Mouse (Mus musculus) cerebellum, postnatal 25 days (tissue): ENCODE data around the gene Rpl29.

Experiments used
- DNase-seq, 2 experiments: peaks; one replicate each; pipeline ENCODE4 v3.0.0; 2021; ENCODE audit warnings: mixed read lengths in 2 of 2

Gene Rpl29

GRCm38 (mm10) chr9:106429221-106430014 lies at the start of gene Rpl29:
TSS of gene Rpl29 (plus strand) at chr9:106429454.
- DNase-seq, result peak; percentile 95

GRCm38 (mm10) chr9:106386181-106386864 lies 42.9 kb upstream of the Rpl29 start:
- DNase-seq, result no peak

- no peak for DNase-seq
Observed at GRCm38 (mm10) chr9:106392828-106393527, 36.3 kb upstream of the Rpl29 start.

GRCm38 (mm10) chr9:106393548-106393947 lies 35.7 kb upstream of the Rpl29 start:
- no peak for DNase-seq

GRCm38 (mm10) chr9:106394649-106395602 lies 34.3 kb upstream of the Rpl29 start:
- DNase-seq, result no peak

GRCm38 (mm10) chr9:106397733-106398132 lies 31.5 kb upstream of the Rpl29 start:
- DNase-seq, result no peak

GRCm38 (mm10) chr9:106398667-106399311 lies 30.5 kb upstream of the Rpl29 start:
- DNase-seq, result no peak

- DNase-seq, result no peak
Observed at GRCm38 (mm10) chr9:106399808-106400207, 29.4 kb upstream of the Rpl29 start.

GRCm38 (mm10) chr9:106402149-106402548 lies 27.1 kb upstream of the Rpl29 start:
- no peak for DNase-seq

- DNase-seq, result no peak
Observed at GRCm38 (mm10) chr9:106402607-106403375, 26.5 kb upstream of the Rpl29 start.

GRCm38 (mm10) chr9:106405275-106405674 lies 24.0 kb upstream of the Rpl29 start:
- DNase-seq, result peak in 1 of 2 experiments; percentile 38

- no peak for DNase-seq
Observed at GRCm38 (mm10) chr9:106406443-106407078, 22.7 kb upstream of the Rpl29 start.

GRCm38 (mm10) chr9:106409096-106409495 lies 20.2 kb upstream of the Rpl29 start:
- DNase-seq, result no peak

GRCm38 (mm10) chr9:106410086-106410650 lies 19.1 kb upstream of the Rpl29 start:
- peak; percentile 34 to 54 for DNase-seq

GRCm38 (mm10) chr9:106411091-106411594 lies 18.1 kb upstream of the Rpl29 start:
- DNase-seq, result no peak

GRCm38 (mm10) chr9:106411729-106412128 lies 17.5 kb upstream of the Rpl29 start:
- no peak for DNase-seq

GRCm38 (mm10) chr9:106412210-106412609 lies 17.0 kb upstream of the Rpl29 start:
- no peak for DNase-seq

- DNase-seq, result no peak
Observed at GRCm38 (mm10) chr9:106413606-106414005, 15.6 kb upstream of the Rpl29 start.

- no peak for DNase-seq
Observed at GRCm38 (mm10) chr9:106416826-106417225, 12.4 kb upstream of the Rpl29 start.
